Mouse (Mus musculus) forebrain, embryonic 12.5 days (tissue): ENCODE data around the gene Lhx6. TPM values are rescaled to one million over a fixed set of nuclear protein-coding genes. Genes with fewer than 3 reads are reported as not detected.
"Not testable (repeated sequence)": the region's sequence is repeated elsewhere in the genome, so short reads cannot be mapped to it uniquely, and the experiment has no call there.

Experiments used
- ATAC-seq: fragments of 200-750 bp; cut with Nextera tagmentation; 2 replicates; pipeline ENCODE4 v1.8.0; 2017; ENCODE audit warnings: moderate TSS enrichment; ENCODE audit not compliant: low FRiP score
- H3K27ac ChIP-seq: fragments of 300-500 bp; sonication (generic); 2 replicates; pipeline ENCODE4 v1.5.1; 2016; ENCODE audit warnings: mild to moderate bottlenecking
- H3K27me3 ChIP-seq: fragments of 300-500 bp; sonication (generic); 2 replicates; pipeline ENCODE4 v1.6.1; 2016; ENCODE audit warnings: mild to moderate bottlenecking
- H3K36me3 ChIP-seq: fragments of 300-500 bp; sonication (generic); replicated peaks from 2 replicates; pipeline ENCODE4 v1.6.1; 2016; ENCODE audit warnings: mild to moderate bottlenecking
- H3K4me1 ChIP-seq: fragments of 300-500 bp; sonication (generic); 2 replicates; pipeline ENCODE4 v1.6.1; 2016
- H3K4me2 ChIP-seq: fragments of 300-500 bp; sonication (generic); 2 replicates; pipeline ENCODE4 v1.6.1; 2016; ENCODE audit warnings: mild to moderate bottlenecking, moderate library complexity
- H3K4me3 ChIP-seq: fragments of 300-500 bp; sonication (generic); replicated peaks from 2 replicates; pipeline ENCODE4 v1.5.1; 2016; ENCODE audit warnings: mild to moderate bottlenecking
- H3K9ac ChIP-seq: fragments of 300-500 bp; sonication (generic); 2 replicates; pipeline ENCODE4 v1.6.1; 2016; ENCODE audit warnings: mild to moderate bottlenecking
- H3K9me3 ChIP-seq: fragments of 300-500 bp; sonication (generic); 2 replicates; pipeline ENCODE4 v1.6.1; 2016
- WGBS: fragments of 180-500 bp; shearing (Covaris S2); methylation state at CpG from one replicate; pipeline ENCODE4 v1.1.7; 2016; 5-methylcytosine and 5-hydroxymethylcytosine counted together
- polyA plus RNA-seq: library from polyadenylated mRNA; unstranded; fragments of >200 nt; fragmentation: Nextera tagmentation; extraction: Ambion mirVana; gene quantifications from 2 replicates; pipeline ENCODE4 v1.2.1, GENCODE M21; 2016

The Lhx6 gene
- 21.9 and 34.2 TPM in 2 replicates for polyA plus RNA-seq

DNA sequence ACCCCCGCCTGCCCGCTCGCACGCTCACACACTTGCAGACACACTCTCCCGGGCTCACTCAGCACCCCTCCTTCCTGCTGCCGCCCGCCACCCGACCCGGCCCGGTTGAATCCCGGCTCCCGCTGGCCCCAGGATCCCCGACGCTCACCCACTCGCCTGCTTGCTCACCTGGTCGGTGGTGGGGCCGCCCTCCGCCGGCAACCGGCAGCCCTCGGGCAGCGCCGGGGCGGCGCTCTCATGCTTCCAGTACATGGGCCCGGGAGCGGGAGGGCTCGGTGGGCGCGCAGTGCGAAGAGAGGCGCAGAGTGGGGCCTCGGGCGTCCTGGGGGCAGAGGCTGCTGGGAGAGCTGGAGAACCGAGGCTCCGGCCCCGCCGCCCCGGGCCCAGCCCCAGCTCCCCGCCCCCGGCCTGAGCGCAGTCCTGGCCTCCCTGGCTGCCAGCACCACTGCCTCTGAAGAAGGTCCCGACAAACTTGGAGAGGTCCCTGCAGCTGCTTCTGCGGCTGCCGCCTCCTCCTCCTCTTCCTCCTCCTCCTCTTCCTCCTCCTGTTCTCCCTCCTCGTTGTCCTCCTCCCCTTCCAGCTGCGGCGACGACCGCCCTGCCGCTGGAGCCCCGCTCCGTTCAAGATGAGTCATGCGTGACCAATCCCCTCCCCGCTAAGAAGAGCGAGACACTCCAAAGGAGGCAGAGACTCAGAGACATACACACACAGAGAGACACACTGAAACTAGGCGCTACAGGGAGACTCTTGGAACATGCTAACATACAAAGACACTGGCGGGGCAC is at the start of gene Lhx6:
TSS of gene Lhx6 (minus strand) at position 453 of the 786 bp plus-strand sequence.
- no peaks in the 10 kb centered on the region for H3K36me3 ChIP-seq
- H3K4me3 ChIP-seq = peak within 1 kb of the TSS; percentile 46
- H3K27me3 ChIP-seq = peaks cover 100% of the 10 kb centered on the region
- H3K9ac ChIP-seq = peak within 1 kb of the TSS; percentile 59
- H3K4me2 ChIP-seq = peak within 1 kb of the TSS; percentile 67
- H3K9me3 ChIP-seq = no peaks in the 10 kb centered on the region
- H3K4me1 ChIP-seq = peaks cover 37% of the 10 kb centered on the region
- peak; percentile 55 for ATAC-seq
- peak within 1 kb of the TSS; percentile 87 for H3K27ac ChIP-seq
- under 1% methylated on average over 44 of the region's 58 CpGs for WGBS

DNA sequence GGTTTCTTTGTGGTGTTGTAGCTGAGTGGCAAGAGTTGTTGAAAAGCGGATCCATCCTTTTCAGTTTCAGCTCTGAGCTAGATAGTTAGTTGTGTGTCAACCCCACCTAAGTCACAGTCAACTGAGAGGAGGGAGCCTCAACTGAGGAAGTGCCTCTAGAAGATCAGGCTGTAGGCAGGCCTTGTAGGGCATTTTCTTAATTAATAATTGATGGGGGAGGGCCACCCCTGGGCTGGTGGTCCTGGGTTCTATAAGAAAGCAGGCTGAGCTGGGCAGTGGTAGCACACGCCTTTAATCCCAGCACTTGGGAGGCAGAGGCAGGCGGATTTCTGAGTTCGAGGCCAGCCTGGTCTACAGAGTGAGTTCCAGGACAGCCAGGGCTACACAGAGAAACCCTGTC is 47.2 kb upstream of the Lhx6 start:
- H3K36me3 ChIP-seq = peaks cover 32% of the 10 kb centered on the region
- H3K27me3 ChIP-seq, ATAC-seq, H3K9me3 ChIP-seq, H3K4me1 ChIP-seq, H3K4me2 ChIP-seq, H3K9ac ChIP-seq, H3K4me3 ChIP-seq, H3K27ac ChIP-seq: not testable (repeated sequence)
- 94% methylated on average over 4 of the region's 4 CpGs for WGBS

- 87% methylated on average over 7 of the region's 7 CpGs for WGBS
- H3K27ac ChIP-seq = no peak overlapping the region
- no peaks in the 10 kb centered on the region for H3K4me1 ChIP-seq
- H3K4me3 ChIP-seq = no peak overlapping the region
- H3K4me2 ChIP-seq = no peak overlapping the region
- ATAC-seq = no peak
- peaks cover 19% of the 10 kb centered on the region for H3K36me3 ChIP-seq
- H3K27me3 ChIP-seq = no peaks in the 10 kb centered on the region
- H3K9me3 ChIP-seq = no peaks in the 10 kb centered on the region
- no peak overlapping the region for H3K9ac ChIP-seq
These were observed 43.7 kb upstream of the Lhx6 start for GRCm38 (mm10) chr2:36148876-36149365.

- peaks cover 13% of the 10 kb centered on the region for H3K4me1 ChIP-seq
- H3K4me3 ChIP-seq = no peak overlapping the region
- H3K36me3 ChIP-seq = peaks cover 8% of the 10 kb centered on the region; the same call in 1 of the 2 replicates
- H3K9me3 ChIP-seq = no peaks in the 10 kb centered on the region
- ATAC-seq = no peak
- H3K27ac ChIP-seq = no peak overlapping the region
- no peaks in the 10 kb centered on the region for H3K27me3 ChIP-seq
- 80% methylated on average over 2 of the region's 2 CpGs for WGBS
- H3K9ac ChIP-seq = no peak overlapping the region
- no peak overlapping the region for H3K4me2 ChIP-seq
These were observed 33.9 kb upstream of the Lhx6 start for GRCm38 (mm10) chr2:36139096-36139495.

- Histone ChIP-seq H3K27me3 (no peaks in the 10 kb centered on the region), H3K27ac (peak within 1 kb of the TSS; percentile 77), H3K9me3 (no peaks in the 10 kb centered on the region), H3K4me1 (peaks cover 13% of the 10 kb centered on the region), H3K4me3 (peak within 1 kb of the TSS; percentile 70), H3K36me3 (peaks cover 27% of the 10 kb centered on the region), H3K4me2 (peak within 1 kb of the TSS; percentile 67), H3K9ac (peak within 1 kb of the TSS; percentile 73)
- ATAC-seq = peak; percentile 98
- under 1% methylated on average over 50 of the region's 50 CpGs for WGBS
These were observed 31.2 kb upstream of the Lhx6 start, which contains the start of the genes Mrrf and Rbm18 for GRCm38 (mm10) chr2:36136300-36136941. Gene Mrrf, plus strand, starts transcription at chr2:36136389. Gene Rbm18, minus strand, starts transcription at chr2:36136773.

GRCm38 (mm10) chr2:36135887-36136286 is 30.7 kb upstream of the Lhx6 start:
- Histone ChIP-seq H3K27me3 (no peaks in the 10 kb centered on the region), H3K36me3 (peaks cover 32% of the 10 kb centered on the region), H3K4me2 (peak overlapping the region; percentile 67), H3K4me3 (peak overlapping the region; percentile 70), H3K4me1 (peaks cover 13% of the 10 kb centered on the region), H3K9ac (peak overlapping the region; percentile 73), H3K9me3 (no peaks in the 10 kb centered on the region), H3K27ac (peak overlapping the region; percentile 77; the same call in 1 of the 2 replicates)
- WGBS = under 1% methylated on average over 4 of the region's 4 CpGs
- no peak for ATAC-seq

GRCm38 (mm10) chr2:36129051-36129450 is 23.8 kb upstream of the Lhx6 start:
- Histone ChIP-seq H3K36me3 (peaks cover 77% of the 10 kb centered on the region), H3K9me3 (no peaks in the 10 kb centered on the region), H3K9ac (no peak overlapping the region), H3K27me3 (no peaks in the 10 kb centered on the region), H3K4me1 (no peaks in the 10 kb centered on the region), H3K4me2 (no peak overlapping the region), H3K4me3 (no peak overlapping the region), H3K27ac (no peak overlapping the region)
- no peak for ATAC-seq
- 82% methylated on average over 3 of the region's 3 CpGs for WGBS

DNA sequence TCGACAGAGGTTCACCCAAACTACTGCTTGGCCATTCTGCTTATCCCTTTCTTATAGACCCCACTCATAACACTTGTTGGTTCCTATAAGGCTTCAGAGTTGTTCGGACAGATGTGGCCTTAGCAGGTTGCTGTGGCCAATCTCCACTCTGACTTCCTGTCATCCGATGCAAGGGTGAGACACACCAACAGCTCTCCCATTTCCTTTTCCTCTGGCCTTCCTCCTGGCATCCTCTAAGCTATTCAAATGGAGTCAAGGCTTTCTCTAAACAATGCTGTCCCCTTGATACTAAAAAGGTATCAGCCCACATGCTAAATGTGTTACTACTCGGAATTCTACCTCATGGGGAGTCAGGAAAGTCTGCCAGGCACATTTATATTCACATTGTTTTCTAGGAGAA is 22.8 kb upstream of the Lhx6 start:
- no peak overlapping the region for H3K27ac ChIP-seq

GRCm38 (mm10) chr2:36126795-36127429 is 21.7 kb upstream of the Lhx6 start:
- no peak overlapping the region for H3K4me2 ChIP-seq
- no peaks in the 10 kb centered on the region for H3K4me1 ChIP-seq
- no peak overlapping the region for H3K4me3 ChIP-seq
- no peak overlapping the region for H3K27ac ChIP-seq
- H3K9me3 ChIP-seq = no peaks in the 10 kb centered on the region
- H3K9ac ChIP-seq = no peak overlapping the region
- no peaks in the 10 kb centered on the region for H3K27me3 ChIP-seq
- peaks cover 74% of the 10 kb centered on the region for H3K36me3 ChIP-seq
- WGBS = 95% methylated on average over 9 of the region's 9 CpGs
- ATAC-seq = no peak

More for the DNA sequence above, 22.8 kb upstream of the Lhx6 start:
- no peak overlapping the region for H3K4me3 ChIP-seq
- no peak overlapping the region for H3K9ac ChIP-seq
- H3K36me3 ChIP-seq = peaks cover 74% of the 10 kb centered on the region
- no peak for ATAC-seq
- 84% methylated on average over 4 of the region's 4 CpGs for WGBS
- no peaks in the 10 kb centered on the region for H3K9me3 ChIP-seq
- no peak overlapping the region for H3K4me2 ChIP-seq
- H3K27me3 ChIP-seq = no peaks in the 10 kb centered on the region
- H3K4me1 ChIP-seq = no peaks in the 10 kb centered on the region

GRCm38 (mm10) chr2:36112632-36113031 is 7.4 kb upstream of the Lhx6 start:
- Histone ChIP-seq H3K4me3 (no peak overlapping the region), H3K9ac (no peak overlapping the region), H3K27me3 (peaks cover 40% of the 10 kb centered on the region), H3K9me3 (no peaks in the 10 kb centered on the region), H3K36me3 (peaks cover 18% of the 10 kb centered on the region), H3K27ac (no peak overlapping the region), H3K4me1 (no peaks in the 10 kb centered on the region), H3K4me2 (no peak overlapping the region)
- 81% methylated on average over 3 of the region's 3 CpGs for WGBS
- no peak for ATAC-seq

GRCm38 (mm10) chr2:36108615-36109014 is 3.4 kb upstream of the Lhx6 start:
- Histone ChIP-seq H3K9ac (no peak overlapping the region), H3K27me3 (peaks cover 80% of the 10 kb centered on the region), H3K4me3 (no peak overlapping the region), H3K9me3 (no peaks in the 10 kb centered on the region), H3K4me1 (peaks cover 23% of the 10 kb centered on the region), H3K27ac (no peak overlapping the region), H3K36me3 (no peaks in the 10 kb centered on the region), H3K4me2 (no peak overlapping the region)
- no peak for ATAC-seq
- WGBS = 3% methylated on average over 7 of the region's 7 CpGs

- 0% methylated on average over 32 of the region's 32 CpGs for WGBS
- H3K27me3 ChIP-seq = peaks cover 100% of the 10 kb centered on the region
- H3K9me3 ChIP-seq = no peaks in the 10 kb centered on the region
- peak overlapping the region; percentile 67 for H3K4me2 ChIP-seq
- peak overlapping the region; percentile 87 for H3K27ac ChIP-seq
- peak overlapping the region; percentile 59 for H3K9ac ChIP-seq
- H3K4me3 ChIP-seq = peak overlapping the region; percentile 46
- H3K4me1 ChIP-seq = peaks cover 37% of the 10 kb centered on the region
- peak; percentile 24; the same call in 1 of the 2 replicates for ATAC-seq
- H3K36me3 ChIP-seq = no peaks in the 10 kb centered on the region
These were observed 712 bp downstream of the Lhx6 start for GRCm38 (mm10) chr2:36104436-36104955.
